Mouse (Mus musculus): ENCODE results near the gene Cdt1.

Gene Cdt1

DNA sequence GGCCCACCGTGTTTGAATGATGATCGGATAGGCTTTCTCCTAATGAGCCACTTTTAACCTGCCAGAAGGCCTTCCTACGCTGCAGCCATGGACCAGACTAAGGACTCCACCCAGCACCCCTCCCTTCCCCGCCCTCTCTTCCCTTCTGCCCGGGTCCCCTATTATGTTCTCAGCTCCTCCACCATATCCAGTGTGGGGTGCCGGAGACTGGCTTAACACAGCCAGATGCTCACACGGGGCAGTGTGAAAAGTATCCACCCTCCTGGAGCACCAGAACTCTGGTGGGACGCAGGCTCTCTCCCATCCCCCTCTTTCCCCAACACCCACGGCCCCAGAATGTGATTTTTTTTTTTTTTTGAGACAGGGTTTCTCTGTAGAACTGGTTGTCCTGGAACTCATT, 5.8 kb downstream of the Cdt1 start:
- DNase-seq (ENCODE audit: low read depth, low spot score), result peak; percentile 42

DNA sequence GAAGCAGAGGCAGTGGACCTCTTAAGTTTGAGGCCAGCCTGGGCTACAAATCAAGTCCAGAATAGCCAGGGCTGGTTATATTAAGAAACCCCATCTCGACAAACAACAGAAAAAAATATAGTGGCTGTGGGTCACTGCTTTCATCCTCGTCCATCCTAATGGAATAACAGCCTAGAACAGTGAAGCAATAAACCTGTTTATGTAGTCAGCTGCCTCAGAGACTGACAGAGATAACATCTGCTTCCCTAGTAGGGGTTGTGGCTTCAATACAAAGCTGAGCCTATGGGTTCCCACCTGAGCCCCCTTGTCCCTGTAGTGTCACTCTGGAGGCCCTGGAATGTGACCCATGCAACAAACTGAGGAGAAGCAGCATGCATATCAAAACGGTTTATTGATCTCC, 6.4 kb downstream of the Cdt1 start:
- DNase-seq (ENCODE audit: low read depth, low spot score), result no peak

DNA sequence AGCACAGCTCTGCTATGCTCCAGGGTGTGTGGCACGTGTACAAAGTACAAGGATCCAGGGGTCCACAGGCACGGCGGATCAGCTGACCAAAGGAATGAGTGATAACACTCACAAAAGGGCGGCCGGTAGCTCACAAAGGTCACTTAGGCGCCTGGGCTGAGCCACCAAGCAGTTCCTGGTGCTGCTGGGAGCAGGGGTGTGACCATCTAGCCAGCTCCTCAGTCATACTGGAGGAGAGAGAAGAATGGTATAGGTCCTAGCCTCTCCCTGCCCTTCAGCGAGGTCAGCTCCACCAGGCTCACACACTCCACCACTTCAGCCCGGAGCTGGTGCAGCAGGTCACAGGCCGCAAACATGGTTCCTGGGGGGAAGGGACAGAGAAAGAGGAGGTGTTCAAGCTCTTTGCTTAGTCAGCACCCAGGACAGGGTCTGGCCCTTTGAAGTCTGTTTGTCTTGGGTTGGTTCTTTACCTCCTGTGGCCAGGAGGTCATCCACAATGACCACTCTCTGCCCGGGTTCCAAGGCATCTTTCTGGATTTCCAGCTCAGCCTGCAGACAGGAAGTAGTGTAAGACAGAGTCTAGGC, 6.9 kb downstream of the Cdt1 start:
- DNase-seq (ENCODE audit: low read depth, low spot score), result peak; percentile 58

DNA sequence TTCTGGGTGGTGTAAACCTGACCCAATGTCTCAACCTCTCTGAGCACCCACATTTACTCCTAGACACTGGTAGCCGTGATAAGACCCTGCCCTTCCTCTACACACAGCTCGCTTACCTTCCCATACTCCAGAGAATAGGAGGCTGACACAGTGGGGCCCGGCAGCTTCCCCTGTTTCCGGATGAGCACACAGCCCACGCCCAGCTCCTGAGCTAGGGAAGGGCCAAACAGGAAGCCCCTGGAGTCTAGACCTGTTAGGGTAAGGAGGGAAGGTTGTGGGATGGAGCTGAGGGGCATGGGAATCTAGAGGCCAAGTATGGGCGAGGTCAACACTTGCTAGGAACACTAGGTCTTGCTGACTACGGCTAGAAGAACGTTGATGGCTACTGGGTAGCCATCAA, 7.5 kb downstream of the Cdt1 start:
- DNase-seq (ENCODE audit: low read depth, low spot score), result peak; percentile 69

DNA sequence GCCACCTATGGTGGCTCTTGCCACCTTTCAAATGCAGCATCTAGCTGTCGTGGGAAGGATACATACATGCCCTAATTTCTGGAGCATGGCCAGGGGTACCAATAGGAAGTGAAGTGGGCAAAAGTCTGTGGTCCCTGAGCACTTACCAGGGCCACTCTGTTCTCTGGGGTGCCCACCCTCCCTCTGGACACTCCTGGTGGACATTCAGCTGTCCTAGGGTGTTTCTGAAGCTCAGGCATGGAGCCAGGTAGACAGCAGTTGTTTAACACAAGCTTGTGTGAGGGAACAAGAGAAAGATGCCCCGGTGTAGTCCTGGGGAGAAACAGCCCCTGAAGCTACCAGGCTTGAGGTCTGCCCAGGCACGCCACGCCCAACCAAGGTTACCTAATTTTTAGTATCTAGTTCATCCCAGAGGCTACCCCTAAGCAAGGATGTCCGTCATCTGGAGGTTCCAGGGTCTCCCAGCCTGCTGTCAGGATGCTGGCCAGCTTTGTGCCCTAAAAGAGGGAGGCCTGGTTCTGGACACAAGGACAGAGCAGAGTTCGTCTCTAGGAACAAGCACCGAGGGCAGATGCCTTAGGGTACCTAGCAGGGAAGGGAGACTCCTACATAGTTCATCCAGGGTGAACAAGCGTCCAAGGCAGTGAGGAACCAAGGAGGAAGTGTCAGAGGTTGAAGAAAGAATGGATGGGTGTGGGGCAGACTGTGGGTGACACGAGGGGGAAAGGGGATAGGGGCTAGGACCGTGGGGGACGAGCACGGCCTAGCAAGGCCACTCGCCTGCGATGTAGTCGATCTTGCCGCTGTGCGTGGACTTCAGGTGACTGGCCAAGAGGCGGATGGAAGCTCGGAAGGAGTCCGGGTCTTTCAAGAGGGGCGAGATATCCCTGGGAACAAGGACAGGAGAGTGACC, 8.2 kb downstream of the Cdt1 start:
- no peak for DNase-seq (ENCODE audit: low read depth, low spot score)

DNA sequence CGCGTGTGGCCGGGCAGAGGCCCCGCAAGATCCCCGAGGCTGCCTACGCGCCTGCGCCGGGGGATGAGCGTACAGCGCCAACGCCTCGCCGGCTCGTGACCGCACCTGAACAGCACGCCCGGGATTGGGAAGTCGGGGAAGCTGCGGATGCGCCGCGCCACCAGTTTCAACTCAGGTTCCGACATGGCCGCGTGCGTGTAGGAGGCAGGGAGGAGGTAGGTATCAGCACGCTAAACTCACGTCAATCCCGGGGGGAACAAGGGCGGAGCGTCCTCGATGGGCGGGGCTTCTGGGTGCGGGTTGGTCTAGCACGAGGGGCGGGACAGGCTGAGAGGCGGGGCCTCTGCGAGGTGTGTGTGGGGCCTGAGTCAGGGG, 8.8 kb downstream of the Cdt1 start, which contains the start of gene Aprt:
Aprt (minus strand) TSS at position 262 of the 375 bp plus-strand sequence.
- DNase-seq (ENCODE audit: low read depth, low spot score), result peak; percentile 96

DNA sequence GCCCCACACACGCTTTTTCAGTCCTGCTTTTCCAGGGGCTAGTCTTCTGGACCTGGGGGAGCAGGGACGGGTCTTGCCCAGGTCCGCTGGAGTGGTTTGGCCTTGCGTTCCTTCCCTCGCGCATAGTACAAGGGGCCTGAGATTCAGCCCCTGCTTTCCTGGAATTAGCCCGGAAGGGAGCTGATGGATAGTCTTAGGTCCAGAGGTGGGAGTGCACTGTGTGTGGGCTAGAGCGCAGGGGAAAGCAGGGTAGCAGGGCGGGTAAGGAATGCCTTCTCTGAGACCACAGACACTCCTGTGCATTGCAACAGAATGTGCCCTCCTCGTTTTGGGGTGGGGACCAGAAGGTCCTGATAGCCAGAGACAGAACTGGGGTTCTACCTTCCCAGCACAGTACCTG, 9.3 kb downstream of the Cdt1 start:
- DNase-seq (ENCODE audit: low read depth, low spot score), result no peak

DNA sequence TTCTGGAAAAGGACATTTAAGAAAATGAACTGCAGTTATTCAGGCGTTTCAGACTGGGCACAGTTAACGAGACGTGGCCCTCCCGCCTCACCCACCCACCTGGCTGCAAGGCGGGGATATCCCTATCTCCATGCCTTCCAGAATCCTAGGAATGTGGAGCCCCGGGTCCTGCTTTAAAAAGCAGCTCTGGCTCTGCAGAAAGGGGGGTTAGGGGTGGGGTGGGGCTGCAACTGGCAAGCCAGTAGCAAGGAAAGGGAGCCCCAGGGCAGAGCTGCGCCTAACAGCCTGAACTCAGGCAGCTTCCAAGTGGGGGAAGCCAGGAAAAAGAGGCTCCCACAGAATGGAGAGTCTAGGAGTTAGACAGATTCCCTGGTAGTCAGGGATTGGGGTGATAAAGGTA, 11.4 kb downstream of the Cdt1 start:
- DNase-seq (ENCODE audit: low read depth, low spot score), result peak; percentile 64

DNA sequence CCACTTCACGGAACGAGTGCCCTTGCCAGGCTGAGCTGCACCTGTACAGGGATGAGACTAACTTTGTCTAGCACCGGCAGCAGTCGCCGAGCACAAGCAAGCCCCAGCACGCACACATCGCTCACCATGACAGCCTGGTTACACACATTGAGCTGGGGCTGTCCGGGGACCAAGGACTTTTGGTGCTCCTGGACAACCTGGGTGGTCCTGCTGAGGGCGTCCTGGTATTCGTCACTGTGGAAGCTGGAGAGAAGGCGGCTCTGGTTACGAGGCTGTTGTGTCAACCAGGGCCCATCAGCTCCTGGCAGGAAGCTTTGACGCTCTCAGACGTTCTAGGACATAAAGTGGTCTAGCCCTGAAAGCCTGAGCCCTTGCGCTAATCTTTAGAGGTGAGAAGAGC, 13.1 kb downstream of the Cdt1 start:
- DNase-seq (ENCODE audit: low read depth, low spot score), result no peak

DNA sequence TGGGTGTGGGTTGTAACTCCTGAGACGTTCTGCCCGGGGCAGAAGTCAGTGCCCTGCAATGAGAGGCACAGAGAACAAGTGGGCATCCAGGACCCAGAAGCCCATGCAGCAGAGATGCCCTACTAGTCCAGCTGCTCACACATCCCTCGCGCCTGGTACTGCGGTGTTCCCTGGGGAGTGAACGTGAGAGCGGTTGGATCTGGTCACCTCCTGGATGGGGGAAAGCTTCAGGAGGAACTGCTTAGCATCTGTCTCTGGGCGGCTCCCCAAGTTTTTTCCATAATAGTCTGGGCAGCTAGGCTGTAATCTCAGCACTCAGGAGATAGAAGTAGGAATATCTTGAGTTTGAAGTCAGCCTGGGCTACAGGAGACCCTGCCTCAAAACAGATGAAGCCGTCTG, 17.2 kb downstream of the Cdt1 start:
- no peak for DNase-seq (ENCODE audit: low read depth, low spot score)

DNA sequence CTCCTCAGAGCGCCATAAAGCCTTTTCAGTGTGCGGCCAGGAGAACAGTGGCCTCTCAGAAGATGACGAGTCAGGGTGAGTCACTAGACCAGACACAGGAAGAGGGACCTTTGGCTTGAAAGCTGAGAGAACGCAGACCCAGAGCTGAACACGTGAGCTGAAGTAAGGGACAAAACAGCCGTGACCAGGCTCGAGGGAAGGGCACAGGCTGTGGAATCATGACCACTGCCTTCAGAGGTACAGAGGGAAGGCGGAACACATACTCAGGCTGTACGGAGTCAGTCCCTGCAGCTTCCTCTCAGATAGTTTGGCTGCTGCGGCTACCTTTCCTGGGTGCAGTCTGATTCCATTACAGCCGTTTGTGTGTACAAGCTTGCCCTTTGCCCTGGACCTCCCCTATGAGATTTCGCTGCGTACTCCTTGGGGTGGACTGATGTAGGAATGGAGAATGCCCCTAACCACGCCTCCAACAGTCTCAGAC, 17.6 kb downstream of the Cdt1 start:
- DNase-seq (ENCODE audit: low read depth, low spot score), result no peak

DNA sequence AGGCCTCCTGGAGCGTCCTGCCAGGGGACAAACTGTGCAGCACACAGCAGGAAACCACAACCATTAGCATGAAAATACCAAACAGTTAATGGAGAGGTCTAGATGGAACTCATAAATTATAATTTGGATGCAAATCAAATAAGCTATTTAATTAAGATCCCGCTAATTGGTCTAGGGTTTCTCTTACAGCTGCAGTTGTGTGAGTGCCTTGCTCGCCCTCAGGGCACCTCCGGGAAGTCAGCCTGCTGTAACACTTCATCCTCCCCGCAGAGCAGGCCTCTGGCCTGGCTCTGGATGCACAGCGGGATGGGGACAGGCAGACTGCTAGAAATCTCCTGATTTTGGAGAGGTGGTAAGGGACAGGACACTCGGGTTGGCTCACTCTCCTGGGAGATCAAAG, 18.4 kb downstream of the Cdt1 start:
- no peak for DNase-seq (ENCODE audit: low read depth, low spot score)

DNA sequence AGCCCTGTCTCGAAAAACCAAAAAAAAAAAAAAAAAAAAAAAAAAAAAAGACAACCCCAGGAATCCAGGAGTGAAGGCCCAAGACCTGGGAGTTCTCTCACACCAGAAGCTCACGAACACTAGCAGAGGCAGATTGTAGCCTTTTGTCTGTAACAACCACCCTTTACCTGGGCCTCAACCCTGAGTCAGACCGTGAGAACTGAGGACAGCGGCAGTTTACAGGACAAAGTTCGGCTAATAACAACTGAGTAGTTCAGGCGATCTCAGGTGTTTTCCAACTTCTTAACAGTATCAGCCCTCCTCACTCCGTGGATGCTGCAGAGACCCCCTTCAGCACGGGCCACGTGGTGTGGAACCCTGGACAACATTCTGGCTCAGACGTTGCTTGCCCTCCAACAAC, 18.9 kb downstream of the Cdt1 start:
- no peak for DNase-seq (ENCODE audit: low read depth, low spot score)

DNA sequence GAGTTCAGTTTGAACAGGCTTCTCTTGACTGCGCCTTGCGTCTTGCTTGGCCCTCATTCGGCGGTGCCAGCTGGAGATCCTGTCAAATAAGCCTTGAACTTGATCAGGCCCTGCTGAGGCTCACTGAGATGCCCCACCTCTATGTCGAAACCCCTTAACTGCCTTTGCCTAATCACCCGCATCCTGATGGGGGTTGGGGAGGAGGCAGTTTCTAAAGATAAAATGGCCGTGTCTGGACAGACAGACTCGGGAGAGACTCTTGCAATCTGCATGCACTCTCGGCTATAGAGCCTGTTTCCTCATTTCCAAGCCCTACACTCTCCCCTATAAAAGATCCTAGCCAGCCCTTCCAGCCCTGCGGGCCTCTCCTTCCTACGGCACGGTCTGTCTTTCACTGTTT, 25.4 kb downstream of the Cdt1 start:
- no peak for DNase-seq (ENCODE audit: low read depth, low spot score)

DNA sequence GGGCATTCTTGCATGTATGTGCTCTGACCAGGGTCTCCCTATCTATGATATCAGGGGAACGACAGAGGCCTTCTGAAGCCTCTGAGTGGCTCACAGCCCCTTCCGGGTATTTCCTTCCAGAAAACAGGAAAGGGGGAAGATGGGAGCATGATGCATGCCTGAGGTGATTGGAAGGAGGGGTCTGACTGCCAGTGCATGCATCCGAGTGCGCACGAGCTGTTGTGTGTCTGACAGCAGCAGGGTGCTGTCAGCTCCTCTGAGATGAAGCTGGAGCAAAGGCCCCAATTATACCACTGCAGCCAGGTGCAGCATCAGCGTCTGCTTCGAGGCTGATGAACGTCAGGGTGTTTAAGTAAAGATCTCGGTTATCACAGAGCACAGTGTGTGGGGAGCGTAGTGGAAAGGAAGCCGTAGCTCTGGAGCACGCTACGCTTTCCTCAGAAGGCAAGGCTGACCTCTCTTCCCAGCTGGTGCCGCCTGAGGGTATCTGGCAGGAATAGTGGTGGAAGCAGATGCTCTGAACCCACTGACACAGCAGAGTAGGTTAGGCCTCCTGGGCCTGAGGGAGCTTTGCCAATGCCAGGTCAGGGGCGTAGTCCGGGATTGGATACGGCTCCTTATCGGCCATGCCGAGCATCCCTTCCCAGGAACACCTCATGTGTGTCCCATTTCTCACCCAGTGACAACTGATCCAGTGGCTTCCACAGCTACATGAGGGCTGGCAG, 26.1 kb downstream of the Cdt1 start:
- DNase-seq (ENCODE audit: low read depth, low spot score), result no peak

DNA sequence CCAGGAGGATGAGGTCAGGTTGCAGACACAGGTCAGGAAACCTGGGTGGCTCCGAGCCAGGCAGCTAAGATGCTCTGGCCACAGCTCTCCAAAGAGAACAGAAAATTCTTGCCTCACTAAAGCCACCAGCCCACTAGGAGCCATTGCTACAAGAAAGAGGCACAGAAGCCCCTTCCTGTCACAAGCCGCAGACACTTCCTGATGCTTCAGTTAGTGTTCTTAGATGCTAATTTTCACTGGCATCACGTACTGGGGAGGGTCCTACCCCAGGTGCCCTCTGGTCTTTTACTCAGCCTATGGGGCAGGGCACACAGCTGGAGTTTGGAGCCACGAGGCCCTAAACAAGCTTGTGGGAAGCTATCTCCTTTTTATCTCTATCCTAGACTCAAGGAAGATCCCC, 28.2 kb downstream of the Cdt1 start:
- no peak for DNase-seq (ENCODE audit: low read depth, low spot score)

DNA sequence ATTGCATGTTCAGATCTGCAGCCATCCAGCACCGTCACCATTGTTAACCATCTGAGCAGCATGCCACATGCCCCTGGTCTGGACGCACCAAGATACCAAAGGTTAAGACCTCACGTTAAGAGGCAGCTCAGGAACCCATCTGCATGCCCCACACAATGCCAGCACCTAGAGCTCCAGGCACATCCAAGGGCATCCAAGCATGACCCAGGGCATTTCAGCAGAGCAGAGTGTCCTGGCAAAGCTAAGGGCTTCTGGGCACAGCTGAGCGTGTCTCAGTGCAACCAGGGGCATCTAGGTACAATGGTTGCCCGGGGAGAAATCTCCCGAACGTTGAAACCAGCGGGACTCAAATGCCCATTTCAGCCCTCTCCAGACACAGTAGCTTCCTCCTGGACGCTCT, 32.9 kb downstream of the Cdt1 start:
- DNase-seq (ENCODE audit: low read depth, low spot score), result no peak

DNA sequence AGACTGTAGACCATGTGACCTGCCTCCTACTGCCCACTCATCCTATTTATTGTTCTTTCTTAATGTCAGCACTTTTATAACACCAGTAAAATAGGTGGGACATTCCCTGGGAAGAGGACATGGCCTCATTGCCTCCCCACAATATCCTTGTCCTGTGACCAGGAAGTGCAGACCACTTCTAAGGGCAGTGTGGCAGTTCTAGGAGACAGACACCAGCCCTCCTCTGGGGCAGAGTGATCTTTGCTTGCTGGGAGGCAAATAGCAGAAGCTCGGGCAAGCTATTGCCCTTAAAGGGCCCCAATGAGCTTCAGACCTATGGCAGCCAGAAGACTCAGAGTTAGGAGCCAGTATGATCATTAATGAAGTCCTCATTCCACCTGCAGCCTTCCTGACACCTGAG, 36.8 kb downstream of the Cdt1 start:
- no peak for DNase-seq (ENCODE audit: low read depth, low spot score)

DNA sequence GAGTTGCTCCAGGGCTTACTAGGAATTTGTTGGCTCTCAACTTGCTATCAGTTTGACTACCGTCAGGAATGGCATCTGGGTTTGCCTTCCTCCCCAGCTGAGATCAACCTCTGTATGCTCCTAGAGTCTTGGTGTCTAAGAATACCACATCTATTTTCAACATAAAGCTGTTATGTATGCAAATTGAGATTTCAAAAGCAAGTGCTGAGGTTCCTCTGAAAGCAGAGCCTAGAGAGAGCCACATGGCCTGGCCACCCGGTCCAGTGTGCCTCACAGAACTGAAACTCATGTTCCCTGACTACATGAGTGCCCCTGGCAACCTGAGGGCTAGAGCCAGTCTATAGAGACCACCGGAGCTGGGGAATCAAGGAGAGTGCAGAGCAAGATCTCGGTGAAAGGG, 37.6 kb downstream of the Cdt1 start:
- DNase-seq (ENCODE audit: low read depth, low spot score), result no peak

DNA sequence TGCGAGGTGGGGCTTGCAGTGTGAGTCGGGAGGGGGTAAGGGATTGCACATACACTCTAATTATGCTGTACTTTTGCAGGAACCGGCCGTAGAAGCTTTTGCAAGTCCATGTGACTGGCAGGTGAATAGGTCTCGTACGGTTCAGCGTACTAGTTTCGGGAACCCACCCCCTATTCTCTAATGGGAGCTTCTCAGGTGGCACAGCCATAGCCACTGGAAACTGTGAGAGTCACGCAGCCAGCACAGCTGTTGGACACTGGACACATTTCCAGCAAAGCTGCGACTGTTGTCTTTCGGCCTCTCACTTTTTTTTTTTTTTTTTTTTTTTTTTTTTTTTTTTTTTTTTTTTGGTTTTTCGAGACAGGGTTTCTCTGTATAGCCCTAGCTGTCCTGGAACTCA, 39.0 kb downstream of the Cdt1 start:
- no peak for DNase-seq (ENCODE audit: low read depth, low spot score)

DNA sequence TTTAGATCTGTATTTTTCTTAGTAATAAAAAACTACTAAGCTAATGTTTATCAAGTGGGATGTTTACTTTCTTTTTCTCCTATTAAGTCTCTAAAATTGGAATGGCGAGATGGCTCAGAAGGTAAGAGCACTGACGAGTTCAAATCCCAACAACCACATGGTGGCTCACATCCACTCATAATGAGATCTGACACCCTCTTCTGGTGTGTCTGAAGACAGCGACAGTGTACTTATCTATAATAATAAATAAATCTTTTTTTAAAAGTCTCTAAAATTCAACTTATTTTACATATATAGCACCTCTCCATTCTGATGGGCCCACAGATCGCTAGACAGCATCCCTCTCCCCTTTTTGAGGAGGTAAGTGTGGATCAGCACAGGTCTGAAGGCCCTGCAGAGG, 42.4 kb downstream of the Cdt1 start:
- no peak for DNase-seq (ENCODE audit: low read depth, low spot score)

DNA sequence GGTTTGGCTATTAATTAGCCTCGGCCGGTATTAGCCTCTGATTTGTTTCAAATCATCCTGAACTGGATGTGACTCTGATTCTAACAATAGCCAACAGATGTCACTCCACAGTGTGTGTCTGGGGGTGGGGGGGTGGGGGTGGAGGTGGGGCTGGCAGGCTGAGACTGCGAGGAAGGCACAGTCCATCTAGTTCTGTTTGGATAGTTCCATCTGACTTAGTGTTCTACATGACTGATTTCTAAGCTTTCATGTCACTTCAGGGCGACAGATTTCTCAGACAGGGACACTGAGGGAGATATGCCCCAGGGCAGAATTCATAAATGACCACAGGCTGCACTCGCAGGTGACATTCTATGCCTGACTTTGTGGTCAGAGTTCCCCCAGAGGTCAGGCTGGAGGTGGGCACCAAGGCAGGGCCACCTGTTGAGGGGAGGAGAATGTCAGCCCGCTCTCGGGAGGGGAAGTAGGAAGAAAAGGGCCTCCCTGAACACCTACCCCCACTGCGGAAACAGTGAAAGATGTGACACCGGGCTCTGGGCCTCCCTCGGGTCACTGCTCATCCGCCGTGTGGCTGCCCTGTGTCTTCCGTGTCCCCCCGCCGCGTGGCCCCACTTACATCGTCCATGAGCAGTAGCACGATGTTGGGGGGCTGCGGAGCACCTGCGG, 42.9 kb downstream of the Cdt1 start:
- no peak for DNase-seq (ENCODE audit: low read depth, low spot score)

Data from R1 (cell line).